Mouse (Mus musculus): Measurements from ENCODE around the gene Tecta. TPM values are rescaled to one million over a fixed set of nuclear protein-coding genes. Genes with fewer than 3 reads are reported as not detected.

Tecta gene
- polyA plus RNA-seq (2012; rRNA removed; ENCODE audit: low replicate concordance), result 0.01 TPM in 1 of 2 replicates, not detected in the other

DNA sequence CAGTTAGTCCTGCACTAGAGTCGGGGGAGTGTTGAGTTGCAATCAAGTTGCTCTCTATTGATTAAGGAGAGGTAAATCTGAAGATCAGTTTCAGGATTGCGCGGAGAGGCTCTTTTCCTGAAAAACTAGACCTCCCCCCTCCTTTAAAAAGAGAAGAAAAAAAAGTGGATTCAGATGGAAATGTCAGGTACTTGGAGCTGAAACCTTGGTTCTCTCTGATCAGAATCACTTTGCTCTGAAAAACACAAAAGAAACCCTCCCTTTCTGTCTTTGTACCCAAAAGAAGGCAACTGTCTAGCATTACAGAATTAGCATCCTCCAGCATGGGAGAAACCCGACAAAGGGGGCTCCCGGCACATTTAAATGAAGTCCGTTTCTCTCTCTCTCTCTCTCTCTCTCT, at the start of gene Tecta:
Gene Tecta (minus strand): TSS at position 101 of the 400 bp plus-strand sequence.

Other genes starting within 250 kb of the Tecta start
- gene Sc5d, start 135.7 kb downstream of the Tecta start, polyA plus RNA-seq (2012; rRNA removed; ENCODE audit: low replicate concordance), result 23.2 and 34.4 TPM in 2 replicates
- 2.9 and 3.9 TPM in 2 replicates for gene Tbcel, start 107.9 kb upstream of the Tecta start, polyA plus RNA-seq (2012; rRNA removed; ENCODE audit: low replicate concordance)

All from duodenum, adult 2 months (tissue).